Mouse (Mus musculus): ENCODE results near the gene Olfr749.
"Not testable (repeated sequence)": the region's sequence is repeated elsewhere in the genome, so short reads cannot be mapped to it uniquely, and the experiment has no call there.

Olfr749 gene

DNA sequence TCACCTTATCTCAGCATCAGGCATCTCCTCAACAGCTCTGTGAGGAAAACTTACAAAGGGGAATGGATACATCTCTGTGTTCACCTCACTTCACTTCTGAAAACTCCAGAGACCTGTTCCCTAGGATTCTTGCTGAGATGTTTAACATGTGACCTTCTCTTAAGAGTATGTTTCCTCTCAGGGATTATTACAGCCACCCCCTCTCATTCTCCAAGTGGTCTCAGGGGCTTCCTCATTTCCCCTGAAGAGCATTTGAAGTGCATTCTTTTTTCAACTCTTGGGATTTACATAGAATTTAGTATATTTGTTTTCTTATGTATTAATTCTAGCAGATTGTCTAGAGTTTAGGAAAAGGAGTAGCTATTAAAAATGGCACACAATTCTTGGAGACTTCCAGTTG lies at the start of gene Olfr749:
Olfr749 (minus strand) TSS at position 101 of the 400 bp plus-strand sequence.
- no peak for DNase-seq (ENCODE audit: low read depth in 1 of 2, low spot score in 2 of 2)

DNA sequence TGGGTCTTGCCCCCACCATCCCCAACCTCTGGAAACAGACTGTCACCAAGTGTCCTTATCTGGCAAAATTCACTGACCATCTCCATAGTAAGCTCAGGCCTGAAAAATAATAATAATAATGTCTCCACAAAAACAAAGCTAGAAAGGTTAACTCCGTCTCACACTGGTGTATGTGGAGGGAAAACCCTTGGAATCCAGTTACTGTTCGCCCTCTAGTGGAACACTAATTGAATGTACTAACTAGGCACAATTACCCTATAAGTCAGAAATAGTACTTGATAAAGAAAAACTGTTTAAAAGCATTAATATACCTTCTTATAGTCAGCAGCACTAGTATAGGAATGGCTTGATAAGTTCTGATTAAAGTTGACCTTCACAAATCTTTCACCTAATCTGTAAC lies 43.3 kb upstream of the Olfr749 start:
- no peak for DNase-seq (ENCODE audit: low read depth in 1 of 2, low spot score in 2 of 2)

DNA sequence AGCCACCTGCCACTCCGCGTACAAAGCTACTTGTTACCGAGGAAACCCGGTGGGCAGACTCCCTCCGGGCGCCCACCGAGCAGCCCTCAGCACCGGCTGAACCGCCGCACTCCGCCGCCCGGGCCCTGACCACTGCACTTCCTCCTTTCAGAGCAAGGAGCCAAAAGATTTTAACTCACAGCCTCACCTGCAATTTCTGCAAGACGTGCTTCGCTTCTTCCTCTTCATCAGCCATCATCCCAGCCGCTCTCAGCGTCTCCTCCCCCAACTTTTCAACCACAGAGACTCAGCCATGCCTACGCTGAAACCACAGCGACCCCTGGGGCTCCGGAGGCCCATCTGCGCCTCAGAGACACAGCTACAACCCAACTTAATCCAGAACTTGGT lies 40.4 kb upstream of the Olfr749 start, which contains the start of gene Ttc5:
Ttc5 (minus strand) TSS at position 269 of the 387 bp plus-strand sequence.
- DNase-seq (ENCODE audit: low read depth in 1 of 2, low spot score in 2 of 2): peak; percentile 75 to 91

DNA sequence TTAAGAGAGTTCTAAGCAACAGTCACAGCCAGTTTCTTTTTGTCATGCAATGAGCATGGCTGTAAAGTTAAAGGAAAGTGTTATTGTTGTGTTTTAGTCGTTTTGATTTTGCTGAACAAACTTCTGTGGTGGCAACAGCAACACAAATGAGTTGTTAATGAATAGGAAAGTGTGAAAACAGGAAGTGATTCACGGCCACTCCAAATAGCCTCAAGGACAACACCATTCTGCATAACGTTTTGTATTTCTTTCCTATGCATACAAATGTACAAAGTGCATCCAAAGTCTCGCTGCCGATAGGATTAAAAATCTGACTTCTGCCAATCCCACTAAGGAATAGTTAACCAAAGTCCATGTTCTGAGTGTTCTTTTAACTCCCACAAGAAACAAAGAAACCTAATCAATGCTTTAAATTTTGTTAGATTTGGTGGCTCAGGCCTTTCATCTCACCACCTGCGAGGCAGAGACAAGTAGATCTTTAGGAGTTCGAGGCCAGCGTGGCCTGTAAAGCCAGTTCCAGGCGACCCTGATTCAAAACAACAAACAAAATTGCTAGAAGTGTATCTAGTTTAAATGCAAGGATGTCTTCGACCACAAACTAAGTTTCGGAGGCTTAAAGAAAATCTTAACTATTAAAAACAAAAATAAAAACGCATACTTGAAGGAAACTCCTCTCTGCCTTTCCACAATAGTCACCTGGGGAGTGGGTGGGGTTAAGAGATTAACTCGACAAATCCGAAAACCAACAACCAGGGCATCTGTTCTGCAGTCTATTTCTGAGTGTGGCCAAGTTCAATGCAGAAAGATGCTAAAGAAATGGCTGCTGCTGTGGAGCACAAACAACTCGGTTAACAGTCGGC lies 39.7 kb upstream of the Olfr749 start:
- no peak for DNase-seq (ENCODE audit: low read depth in 1 of 2, low spot score in 2 of 2)

DNA sequence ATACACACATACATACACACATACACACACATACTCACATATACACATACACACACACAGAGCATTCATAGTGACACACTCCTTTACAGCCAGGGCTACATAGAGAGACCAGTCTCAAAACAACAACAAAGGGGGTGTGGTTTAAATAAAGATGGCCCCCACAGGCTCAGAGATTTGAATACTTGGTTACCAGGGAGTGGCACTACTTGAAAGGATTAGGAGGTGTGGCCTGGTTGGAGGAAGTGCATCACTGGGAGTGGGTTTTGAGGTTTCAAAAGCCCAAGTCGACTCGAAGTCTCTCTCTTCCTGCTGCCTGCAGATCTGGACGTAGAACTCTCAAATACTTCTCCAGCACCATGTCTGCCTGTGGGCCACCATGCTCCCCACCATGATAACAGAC lies 37.3 kb upstream of the Olfr749 start:
- no peak for DNase-seq (ENCODE audit: low read depth in 1 of 2, low spot score in 2 of 2)

DNA sequence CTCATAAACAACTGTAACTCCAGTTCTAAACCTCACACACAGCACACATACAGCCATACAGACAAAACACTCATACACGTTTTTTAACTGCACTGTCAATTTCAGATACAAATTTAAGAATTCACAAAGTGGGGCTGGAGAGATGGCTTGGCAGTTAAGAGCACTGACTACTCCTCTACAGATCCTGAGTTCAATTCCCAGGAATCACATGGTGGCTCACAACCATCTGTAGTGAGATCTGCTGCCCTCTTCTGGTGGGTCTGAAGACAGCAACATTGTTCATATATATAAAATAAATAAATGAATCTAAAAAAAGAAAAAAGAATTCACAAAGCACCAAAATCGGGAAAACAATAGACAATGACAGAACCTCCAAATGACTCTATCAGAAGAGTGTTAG lies 26.4 kb upstream of the Olfr749 start:
- DNase-seq (ENCODE audit: low read depth in 1 of 2, low spot score in 2 of 2): no peak

DNA sequence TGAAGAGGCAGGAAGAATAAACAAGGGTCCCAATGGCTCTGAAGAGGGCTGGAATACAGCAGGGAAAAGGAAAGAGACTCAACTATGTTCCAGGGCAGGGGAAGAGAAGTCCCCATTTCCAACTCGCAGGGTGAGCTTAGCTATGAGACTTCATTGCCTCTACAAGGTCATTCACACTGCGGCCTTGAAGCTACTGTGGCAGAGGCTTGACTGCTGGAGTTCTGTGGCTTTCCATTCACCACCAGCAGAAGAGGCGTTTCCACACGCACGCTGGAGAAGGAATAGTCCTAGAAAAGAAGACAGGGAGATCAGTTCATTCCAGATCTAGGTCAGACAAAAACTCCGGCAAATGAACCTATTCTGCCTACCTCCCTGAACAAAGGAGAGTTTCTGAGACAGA lies 20.8 kb upstream of the Olfr749 start:
- DNase-seq (ENCODE audit: low read depth in 1 of 2, low spot score in 2 of 2): no peak

DNA sequence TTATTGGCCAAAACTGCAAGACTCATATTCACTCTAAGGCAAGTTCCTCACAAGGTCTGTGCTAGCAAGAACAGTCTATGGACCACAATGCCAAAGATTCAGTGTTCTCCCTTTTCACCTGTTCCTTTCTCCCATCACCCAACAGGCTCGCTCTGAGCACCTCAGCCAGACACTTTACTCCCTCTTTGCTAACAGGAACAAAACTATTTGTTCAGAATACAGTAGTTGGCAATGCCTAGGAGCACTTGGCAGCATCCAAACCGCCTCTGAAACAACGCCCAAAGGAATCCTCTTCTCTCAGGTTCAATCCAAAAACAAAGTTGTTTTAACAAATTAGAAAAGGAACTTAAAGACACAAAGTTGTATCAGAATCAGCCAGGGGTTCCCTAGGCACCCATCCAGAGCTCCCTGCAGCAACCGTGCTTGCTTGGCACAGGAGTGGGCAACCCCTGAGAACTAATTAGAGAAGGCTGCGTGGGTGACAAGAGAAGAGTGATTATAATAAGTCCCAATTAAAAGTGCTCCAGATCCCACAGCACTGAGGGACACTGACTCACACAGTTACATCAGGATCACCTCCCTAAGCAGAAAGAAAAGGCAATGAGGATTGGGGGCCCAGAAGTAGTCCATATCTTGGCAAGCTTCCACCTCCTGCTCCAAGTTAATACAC lies 13.7 kb upstream of the Olfr749 start:
- DNase-seq (ENCODE audit: low read depth in 1 of 2, low spot score in 2 of 2): no peak

DNA sequence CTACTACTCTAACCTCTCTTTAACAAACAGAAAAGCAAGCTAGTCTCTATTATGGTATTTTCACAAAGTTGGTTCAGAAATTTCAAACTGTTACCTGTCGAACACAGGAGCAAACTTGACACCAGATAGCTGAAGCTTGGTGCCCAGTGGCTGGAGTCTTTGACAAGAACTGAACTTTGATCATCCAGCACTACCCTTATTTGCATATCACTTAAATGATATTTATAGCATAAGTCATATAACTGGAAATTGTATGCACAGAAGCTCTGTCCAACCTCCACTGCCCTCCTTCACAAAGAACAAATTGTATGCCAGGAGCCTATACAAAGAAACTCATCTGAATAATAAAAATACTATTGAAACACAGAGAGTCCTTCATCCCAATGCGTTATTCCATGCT lies 3.3 kb downstream of the Olfr749 start:
- no peak for DNase-seq (ENCODE audit: low read depth in 1 of 2, low spot score in 2 of 2)

DNA sequence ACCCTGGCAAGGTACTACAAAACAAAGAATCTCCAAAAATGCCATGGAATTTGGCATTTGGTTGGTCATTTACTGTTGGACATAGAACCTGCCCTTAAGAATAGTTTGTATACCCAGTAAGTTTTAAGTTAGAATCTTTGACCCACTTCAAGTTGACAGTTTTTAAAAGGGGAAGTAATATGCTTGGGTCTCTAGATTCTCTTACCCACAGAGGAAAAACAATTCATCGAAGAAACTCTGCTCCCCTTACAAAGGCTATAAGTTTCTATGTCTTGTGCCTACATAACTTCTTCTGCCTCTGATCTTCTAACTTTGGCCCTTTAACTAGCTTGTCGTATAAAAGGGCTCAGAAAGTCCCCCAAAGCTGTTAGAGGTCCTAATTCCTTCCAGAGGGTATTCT lies 4.6 kb downstream of the Olfr749 start:
- DNase-seq (ENCODE audit: low read depth in 1 of 2, low spot score in 2 of 2): no peak

DNA sequence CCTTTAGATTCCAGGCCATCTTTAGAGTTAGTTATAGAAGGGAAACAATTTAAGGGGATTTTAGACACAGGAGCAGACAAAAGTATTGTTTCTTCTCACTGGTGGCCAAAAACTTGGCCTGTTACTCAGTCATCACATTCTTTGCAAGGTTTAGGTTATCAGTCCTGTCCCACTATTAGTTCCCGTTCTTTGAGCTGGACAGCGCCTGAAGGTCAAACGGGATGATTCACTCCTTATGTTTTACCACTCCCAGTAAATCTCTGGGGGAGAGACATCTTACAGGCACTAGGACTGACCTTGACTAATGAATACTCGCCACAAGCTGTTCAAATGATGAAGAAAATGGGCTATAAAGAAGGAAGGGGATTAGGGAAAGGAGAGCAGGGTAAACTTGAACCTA lies 22.5 kb downstream of the Olfr749 start:
- not testable (repeated sequence) for DNase-seq (ENCODE audit: low read depth in 1 of 2, low spot score in 2 of 2)

DNA sequence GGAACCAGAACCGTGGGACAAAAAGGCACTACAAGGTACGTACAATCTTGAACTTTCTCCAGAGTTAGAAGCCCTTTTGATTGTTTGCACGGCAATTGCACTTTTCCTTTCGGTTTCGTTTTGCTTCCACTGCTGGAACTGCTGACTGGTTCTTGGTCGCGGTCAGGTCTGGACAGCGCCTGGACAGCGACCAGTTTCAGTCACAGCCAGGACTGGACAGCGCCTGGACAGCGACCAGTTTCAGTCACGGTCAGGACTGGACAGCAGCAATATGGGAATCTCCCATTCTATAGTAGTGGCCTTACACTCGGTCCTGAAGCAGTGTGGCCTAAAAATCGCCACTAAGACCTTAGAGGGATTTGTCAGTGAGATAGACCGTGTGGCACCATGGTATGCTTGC lies 25.0 kb downstream of the Olfr749 start:
- not testable (repeated sequence) for DNase-seq (ENCODE audit: low read depth in 1 of 2, low spot score in 2 of 2)

DNA sequence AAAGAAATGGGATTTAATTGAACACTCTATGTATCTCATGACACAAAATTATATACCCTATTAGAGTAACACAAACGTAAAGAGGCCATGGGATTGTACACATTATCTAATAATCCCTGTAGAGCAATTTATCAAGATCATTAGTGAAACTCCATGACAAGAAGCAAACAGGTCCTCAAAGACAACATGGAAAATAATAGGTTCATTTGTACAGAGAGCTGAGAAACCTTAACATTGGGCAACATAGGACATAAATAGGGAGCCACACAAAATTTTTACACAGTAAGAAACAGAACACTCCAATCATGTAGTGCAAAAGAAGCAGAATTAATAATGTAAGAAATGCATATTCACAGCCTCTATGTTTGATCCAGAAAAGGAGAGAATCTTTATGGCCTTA lies 37.8 kb downstream of the Olfr749 start, which contains the start of gene Olfr748:
Olfr748 (plus strand) TSS at position 301 of the 400 bp plus-strand sequence.
- no peak for DNase-seq (ENCODE audit: low read depth in 1 of 2, low spot score in 2 of 2)

DNA sequence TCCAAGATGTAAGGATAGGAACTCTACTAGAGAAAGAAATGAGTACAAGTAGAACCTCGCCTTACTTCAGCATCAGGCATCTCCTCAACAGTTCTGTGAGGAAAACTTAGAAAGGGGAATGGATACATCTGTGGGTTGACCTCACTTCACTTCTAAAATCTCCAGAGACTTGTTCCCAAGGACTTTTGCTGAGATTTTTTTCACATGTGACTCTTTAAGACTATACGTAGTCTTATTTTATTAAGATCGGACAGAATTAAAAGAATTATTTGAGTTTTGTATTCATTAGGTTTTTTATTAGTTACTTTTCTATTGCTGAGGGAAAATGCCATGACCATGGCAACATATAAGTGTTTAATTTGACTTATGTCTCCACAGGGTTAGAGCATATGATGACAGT lies 51.8 kb downstream of the Olfr749 start, which contains the start of gene Olfr747:
Olfr747 (minus strand) TSS at position 101 of the 400 bp plus-strand sequence.
- no peak for DNase-seq (ENCODE audit: low read depth in 1 of 2, low spot score in 2 of 2)

Measured in monocyte, adult 2 months (primary cell).